Mouse (Mus musculus) adrenal gland, adult (tissue): ENCODE results near the gene Bglap3.

Source experiments
- DNase-seq, 2 experiments: peaks; one replicate each; pipeline ENCODE4 v3.0.0; 2022 to 2023; ENCODE audit warnings: low spot score in 1 of 2; ENCODE audit not compliant: inconsistent age in 2 of 2

Gene Bglap3

DNA sequence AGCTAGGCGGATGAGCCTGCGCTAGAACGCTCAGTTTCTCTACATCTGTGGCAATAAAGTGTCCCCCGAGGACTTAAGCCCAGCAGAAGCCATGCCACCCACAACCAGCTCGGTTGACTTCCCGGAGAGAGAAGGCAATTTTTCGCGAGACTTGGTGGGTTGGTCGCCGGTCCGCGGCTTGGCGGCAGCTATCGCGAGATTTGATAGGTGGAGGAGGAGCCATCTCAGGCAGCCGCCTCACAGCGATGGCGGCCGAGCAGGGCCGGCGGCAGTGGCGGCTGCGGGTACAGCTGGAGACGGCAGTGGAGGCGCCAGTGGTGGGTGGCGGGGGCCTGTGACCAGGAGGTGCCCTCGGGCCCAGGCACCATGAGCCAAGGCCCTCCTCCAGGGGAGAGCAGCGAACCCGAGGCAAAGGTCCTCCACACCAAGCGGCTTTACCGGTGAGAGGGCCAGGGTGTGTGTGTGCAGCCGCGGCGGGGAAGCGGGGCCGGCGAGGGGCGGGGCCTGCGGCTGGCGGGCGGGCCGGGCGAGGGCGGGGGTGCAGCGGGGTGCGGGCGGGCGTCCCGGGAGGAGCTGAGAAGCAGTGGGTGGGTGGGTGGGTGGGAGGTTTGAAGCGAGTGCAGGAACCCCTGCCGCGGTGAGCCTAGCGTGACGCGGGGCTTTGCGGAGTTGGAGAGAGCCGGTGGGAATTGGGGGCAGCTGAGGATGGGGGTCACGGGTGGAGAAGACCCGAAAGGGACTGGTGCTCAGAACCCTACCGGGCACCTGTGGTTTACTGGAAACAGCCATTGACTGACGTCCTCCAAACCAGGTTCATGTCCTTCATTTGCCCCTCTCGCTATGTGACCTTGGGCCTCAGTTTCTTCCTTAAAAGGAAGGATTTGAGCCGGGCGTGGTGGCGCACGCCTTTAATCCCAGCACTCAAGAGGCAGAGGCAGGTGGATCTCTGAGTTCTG, 36.2 kb downstream of the Bglap3 start, which contains the start of the genes Tmem79 and Smg5:
Gene Tmem79 (minus strand): TSS at position 91 of the 956 bp plus-strand sequence.
Gene Smg5 (plus strand): TSS at position 203 of the 956 bp plus-strand sequence.
- DNase-seq = peak; percentile 97 to 99

DNA sequence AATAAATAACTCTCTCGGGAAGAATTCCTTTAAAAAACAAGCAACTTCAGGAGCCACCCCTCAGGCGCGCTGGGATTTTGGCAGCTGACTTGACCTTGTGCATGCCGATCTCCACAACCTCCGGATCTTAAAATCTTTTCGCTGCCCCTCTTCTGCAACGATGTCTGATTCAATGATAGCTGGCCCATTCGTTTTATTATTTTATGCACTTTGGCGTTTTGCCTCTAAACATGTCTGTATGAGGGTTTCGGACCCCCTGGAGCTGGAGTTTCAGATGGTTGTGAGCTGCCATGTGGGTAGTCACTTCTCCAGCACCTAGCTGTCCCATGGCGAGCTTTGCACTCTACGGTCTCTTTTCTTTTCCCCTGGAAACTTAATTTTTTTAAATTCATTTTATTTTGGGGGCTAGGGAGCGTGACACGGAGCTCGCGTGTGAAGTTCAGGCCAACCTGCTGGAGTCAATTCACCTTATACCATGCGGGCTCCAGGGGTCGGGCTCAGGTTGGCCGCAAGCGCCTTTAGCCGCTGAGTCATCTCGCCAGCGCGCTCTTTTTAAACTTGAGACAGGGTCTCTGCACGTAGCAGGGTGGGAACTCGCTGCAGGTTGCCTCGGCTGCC, 37.0 kb downstream of the Bglap3 start:
- peak in 1 of 2 experiments; percentile 88 for DNase-seq

DNA sequence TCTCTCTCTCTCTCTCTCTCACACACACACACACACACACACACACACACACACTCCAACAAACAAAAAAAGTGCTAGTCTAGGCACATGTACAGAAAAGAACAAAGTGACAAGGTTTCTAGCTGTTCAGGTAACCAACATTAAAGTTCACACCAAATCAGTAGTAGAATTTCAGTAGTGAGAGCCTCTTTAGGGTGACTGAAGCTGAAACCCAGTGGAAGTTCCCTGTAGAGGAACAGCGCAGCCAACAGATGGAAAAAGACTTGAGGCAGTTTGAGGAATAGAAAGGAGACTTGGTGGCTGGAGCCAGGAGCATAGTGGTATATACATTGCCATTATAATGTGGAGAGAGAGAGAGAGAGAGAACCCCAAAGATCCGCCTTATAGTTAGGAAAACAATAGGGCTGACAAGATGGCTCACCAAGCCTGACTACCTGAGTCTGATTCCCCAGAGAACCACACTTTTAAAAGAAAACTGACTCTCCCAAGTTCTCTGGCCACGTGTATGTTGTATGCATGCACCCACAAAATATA, 37.6 kb downstream of the Bglap3 start:
- DNase-seq = peak in 1 of 2 experiments; percentile 49

DNA sequence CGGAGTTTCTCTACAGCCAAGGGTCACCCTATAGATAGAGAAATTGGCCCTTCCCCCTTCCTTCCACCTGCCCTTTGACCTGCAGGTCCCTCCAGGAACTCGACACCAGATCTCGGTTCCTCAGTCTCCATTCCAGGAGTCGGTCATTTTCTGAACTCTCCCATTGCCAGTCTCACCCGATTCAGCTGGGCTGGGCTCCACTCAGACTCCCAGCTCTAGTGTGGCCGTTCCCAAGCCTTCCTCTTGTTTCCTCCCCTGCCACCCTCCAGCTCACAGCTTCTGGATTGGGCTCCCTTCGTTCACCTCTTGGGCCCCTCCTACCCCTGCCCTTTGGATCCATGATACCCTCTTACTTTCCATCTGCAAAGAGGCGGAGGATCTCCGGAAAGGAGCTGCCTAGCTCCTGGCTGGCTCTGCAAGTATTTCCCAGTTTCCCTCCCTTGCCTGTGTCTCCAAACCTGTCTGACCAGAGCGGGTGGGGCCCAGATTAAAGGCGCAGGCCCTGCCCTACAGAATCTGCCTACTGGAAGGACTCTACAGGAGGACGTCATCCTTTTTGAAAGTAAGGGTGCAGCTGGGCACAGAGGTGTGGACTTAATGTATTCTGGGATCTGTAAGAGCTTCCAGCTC, 38.4 kb downstream of the Bglap3 start:
- peak in 1 of 2 experiments; percentile 41 for DNase-seq

DNA sequence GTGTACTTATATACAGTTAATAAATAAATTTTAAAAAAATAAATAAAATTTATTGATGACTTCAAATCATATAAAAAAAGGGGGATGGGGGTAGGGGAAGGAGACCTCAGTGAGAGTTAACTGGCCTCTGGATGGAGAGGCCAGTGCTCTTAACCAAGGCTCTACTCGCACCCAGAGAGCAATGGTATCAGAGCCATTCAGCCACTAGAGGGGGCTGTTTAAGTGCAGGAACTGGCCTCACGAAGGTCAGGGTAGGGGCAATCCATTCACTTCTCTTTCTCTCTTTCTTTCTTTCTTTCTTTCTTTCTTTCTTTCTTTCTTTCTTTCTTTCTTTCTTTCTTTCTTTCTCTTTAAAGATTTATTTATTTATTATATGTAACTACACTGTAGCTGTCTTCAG, 41.3 kb downstream of the Bglap3 start:
- DNase-seq = peak; percentile 50 to 86

DNA sequence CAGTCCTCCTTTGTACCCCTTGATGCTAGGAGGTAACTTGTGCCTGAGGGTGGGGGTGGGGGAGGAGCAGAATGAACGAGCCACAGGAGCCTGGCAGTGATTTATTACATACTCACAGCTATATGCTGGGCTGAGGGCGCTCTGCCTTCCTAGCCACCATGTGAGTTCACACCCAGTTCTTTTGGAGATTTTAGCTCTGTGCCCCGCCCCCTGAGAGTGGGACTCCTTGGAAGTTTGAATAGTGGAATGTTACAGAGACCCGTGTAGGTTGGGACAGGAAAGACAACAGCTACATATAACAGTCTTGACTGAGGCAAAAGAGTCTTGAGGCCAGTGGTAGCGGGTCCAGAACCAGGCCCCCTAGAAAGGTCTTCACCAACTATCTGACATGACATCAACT, 43.6 kb downstream of the Bglap3 start:
- DNase-seq = no peak

GRCm38 (mm10) chr3:88324951-88325405, 47.6 kb downstream of the Bglap3 start, which contains the start of gene Glmp:
Gene Glmp (plus strand): TSS chr3:88325023.
- DNase-seq = peak; percentile 65 to 88
